Mouse (Mus musculus) lung, embryonic 15.5 days (tissue): ENCODE measurements around the gene Lilrb4a. TPM values are rescaled to one million over a fixed set of nuclear protein-coding genes. Genes with fewer than 3 reads are reported as not detected.

ENCODE experiments used
- ATAC-seq: fragments of 200-750 bp; cut with Nextera tagmentation; 2 replicates; pipeline ENCODE4 v1.8.0; 2017; ENCODE audit warnings: moderate number of reproducible peaks, borderline replicate concordance; ENCODE audit not compliant: low FRiP score, low TSS enrichment; ENCODE audit errors: extremely low read depth
- H3K27ac ChIP-seq: fragments of 300-500 bp; sonication (generic); 2 replicates; pipeline ENCODE4 v1.5.1; 2015; ENCODE audit warnings: moderate library complexity, mild to moderate bottlenecking, inconsistent platforms
- H3K27me3 ChIP-seq: fragments of 300-500 bp; sonication (generic); 2 replicates; pipeline ENCODE4 v1.6.1; 2015; ENCODE audit warnings: inconsistent platforms
- H3K36me3 ChIP-seq: fragments of 300-500 bp; sonication (generic); 2 replicates; pipeline ENCODE4 v1.6.1; 2015; ENCODE audit warnings: inconsistent platforms
- H3K4me1 ChIP-seq: fragments of 300-500 bp; sonication (generic); 2 replicates; pipeline ENCODE4 v1.6.1; 2015; ENCODE audit warnings: inconsistent platforms
- H3K4me2 ChIP-seq: fragments of 300-500 bp; sonication (generic); 2 replicates; pipeline ENCODE4 v1.6.1; 2015; ENCODE audit warnings: inconsistent platforms, mild to moderate bottlenecking, moderate library complexity
- H3K4me3 ChIP-seq: fragments of 300-500 bp; sonication (generic); 2 replicates; pipeline ENCODE4 v1.5.1; 2015; ENCODE audit warnings: mild to moderate bottlenecking, inconsistent platforms
- H3K9ac ChIP-seq: fragments of 300-500 bp; sonication (generic); 2 replicates; pipeline ENCODE4 v1.6.1; 2015; ENCODE audit warnings: inconsistent platforms
- H3K9me3 ChIP-seq: fragments of 300-500 bp; sonication (generic); 2 replicates; pipeline ENCODE4 v1.6.1; 2016; ENCODE audit warnings: inconsistent platforms
- WGBS: fragments of 180-500 bp; shearing (Covaris S2); methylation state at CpG from one replicate; pipeline ENCODE4 v1.1.7; 2015; 5-methylcytosine and 5-hydroxymethylcytosine counted together
- polyA plus RNA-seq: library from polyadenylated mRNA; unstranded; fragments of >200 nt; fragmentation: Nextera tagmentation; extraction: Ambion mirVana; gene quantifications from 2 replicates; pipeline ENCODE4 v1.2.1, GENCODE M21; 2015

Lilrb4a gene
- polyA plus RNA-seq, 1 experiment from 2014 or later: 6.7 TPM

DNA sequence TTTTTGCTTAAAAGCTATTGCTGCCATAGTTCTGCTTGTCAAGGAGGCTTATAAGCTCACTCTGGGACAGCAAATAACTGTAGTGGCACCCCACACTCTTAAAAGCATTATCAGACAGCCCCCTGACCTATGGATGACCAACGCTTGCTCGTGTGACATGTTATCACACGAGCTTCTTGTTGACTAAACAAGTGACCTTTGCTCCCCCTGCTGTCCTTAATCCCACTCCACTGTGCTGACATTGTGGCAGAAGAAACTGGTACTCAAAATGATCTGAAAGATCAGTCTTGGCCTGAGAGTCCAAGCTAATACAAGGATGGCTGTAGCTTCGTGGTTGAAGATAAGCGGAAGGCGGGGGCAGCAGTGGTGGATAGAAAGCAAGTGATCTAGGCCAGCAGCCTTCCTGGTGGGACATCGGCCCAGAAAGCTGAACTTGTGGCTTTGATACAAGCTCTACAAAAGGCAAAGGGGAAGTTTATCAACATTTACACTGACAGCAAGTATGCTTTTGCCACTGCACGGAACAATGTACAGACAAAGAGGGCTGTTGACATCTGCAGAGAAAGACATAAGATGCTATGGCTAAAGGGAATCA lies 38.2 kb downstream of the Lilrb4a start:
- 37% methylated on average over 8 of the region's 8 CpGs for WGBS
- ATAC-seq: no peak
- Histone ChIP-seq H3K27me3 (no peaks in the 10 kb centered on the region), H3K4me1 (no peaks in the 10 kb centered on the region), H3K36me3 (no peaks in the 10 kb centered on the region), H3K9ac (no peak overlapping the region), H3K9me3 (no peaks in the 10 kb centered on the region), H3K4me2 (no peak overlapping the region), H3K4me3 (no peak overlapping the region), H3K27ac (no peak overlapping the region)

DNA sequence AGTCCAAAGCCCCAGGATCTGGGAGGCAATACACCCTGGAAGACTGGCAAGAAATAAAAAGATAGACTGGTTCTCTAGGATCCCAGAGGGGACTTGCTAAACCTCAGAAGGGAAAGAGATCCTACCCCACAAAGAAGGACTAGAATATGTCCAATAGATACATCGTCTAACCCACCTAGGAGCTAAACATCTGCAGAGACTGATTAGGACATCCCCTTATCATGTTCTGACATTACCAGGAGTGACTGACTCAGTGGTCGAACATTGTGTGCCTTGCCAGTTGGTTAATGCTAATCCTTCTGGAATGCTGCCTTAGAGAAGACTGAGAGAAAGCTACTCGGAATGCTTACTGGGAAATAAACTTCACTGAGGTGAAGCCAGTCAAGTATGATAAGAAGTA lies 38.7 kb downstream of the Lilrb4a start:
- H3K27ac ChIP-seq: no peak overlapping the region
- no peaks in the 10 kb centered on the region for H3K27me3 ChIP-seq
- H3K4me3 ChIP-seq: no peak overlapping the region
- H3K9ac ChIP-seq: no peak overlapping the region
- H3K9me3 ChIP-seq: no peaks in the 10 kb centered on the region
- no peak for ATAC-seq
- no peaks in the 10 kb centered on the region for H3K4me1 ChIP-seq
- H3K4me2 ChIP-seq: no peak overlapping the region
- WGBS: 54% methylated on average over 3 of the region's 3 CpGs
- H3K36me3 ChIP-seq: no peaks in the 10 kb centered on the region

GRCm38 (mm10) chr10:51530813-51531212 lies 40.1 kb downstream of the Lilrb4a start:
- no peak overlapping the region for H3K27ac ChIP-seq
- no peak for ATAC-seq
- H3K36me3 ChIP-seq: no peaks in the 10 kb centered on the region
- no peak overlapping the region for H3K4me3 ChIP-seq
- H3K27me3 ChIP-seq: no peaks in the 10 kb centered on the region
- no peak overlapping the region for H3K9ac ChIP-seq
- WGBS: 74% methylated on average over 7 of the region's 7 CpGs
- H3K9me3 ChIP-seq: no peaks in the 10 kb centered on the region
- H3K4me1 ChIP-seq: no peaks in the 10 kb centered on the region
- no peak overlapping the region for H3K4me2 ChIP-seq

Other genes with a start within 250 kb of the Lilrb4a start
- 1.0 and 1.6 TPM in 2 replicates for gene Gm49339, start 10.3 kb upstream of the Lilrb4a start, polyA plus RNA-seq
- 0.63 and 1.7 TPM in 2 replicates for gene Lilr4b, start 10.3 kb upstream of the Lilrb4a start, polyA plus RNA-seq
- gene Fam162b, start 99.6 kb downstream of the Lilrb4a start, polyA plus RNA-seq: 49.9 and 53.3 TPM in 2 replicates
- 2.0 and 2.3 TPM in 2 replicates for gene Gprc6a, start 140.5 kb downstream of the Lilrb4a start, polyA plus RNA-seq
- gene Rfx6, start 186.8 kb downstream of the Lilrb4a start, polyA plus RNA-seq: not detected in 2 replicates